Mouse (Mus musculus) thymus, adult 2 months (tissue): Measurements from ENCODE around the gene Thada.

ENCODE experiments used
- CTCF ChIP-seq: fragments of 200-500 bp; IDR thresholded peaks from 2 replicates; pipeline ENCODE4 v1.5.1; 2012; ENCODE audit warnings: mild to moderate bottlenecking, control low read depth, low read length, moderate library complexity, borderline replicate concordance; ENCODE audit not compliant: control insufficient read depth, poor library complexity, insufficient read depth; ENCODE audit errors: extremely low read depth
- POLR2A ChIP-seq: fragments of 200-500 bp; IDR thresholded peaks from 2 replicates; pipeline ENCODE4 v1.6.1; 2012; ENCODE audit warnings: mild to moderate bottlenecking, low read length, control low read depth, moderate library complexity; ENCODE audit not compliant: control insufficient read depth, poor library complexity, insufficient read depth; ENCODE audit errors: extremely low read depth

- no peak for TF ChIP-seq CTCF
- no peak for TF ChIP-seq POLR2A
Observed at GRCm38 (mm10) chr17:84163066-84163785, 302.8 kb downstream of the Thada start.
